Mouse (Mus musculus): ENCODE data around the gene E2f3.

GRCm38 (mm10) chr13:29953417-29954045 lies 32.3 kb downstream of the E2f3 start:
- TF ChIP-seq EP300 (IDR thresholded peaks at IDR 0.05; ENCODE audit: low read depth), result no peak
- TF ChIP-seq CTCF (IDR thresholded peaks at IDR 0.05; ENCODE audit: low read depth), result peak; percentile 40
